Mouse (Mus musculus) MEL (cell line): ENCODE data around the gene Trim27. TPM values are rescaled to one million over a fixed set of nuclear protein-coding genes. Genes with fewer than 3 reads are reported as not detected.

Experiments used
- DNase-seq: peaks from one replicate; pipeline ENCODE4 v3.0.0; 2011; ENCODE audit warnings: low read depth, low spot score
- H3K27ac ChIP-seq: 2 replicates; pipeline ENCODE4 v1.5.1; 2012; ENCODE audit warnings: low read depth, mild to moderate bottlenecking, control low read depth, low read length, moderate library complexity; ENCODE audit not compliant: control insufficient read depth
- H3K27me3 ChIP-seq, 2 experiments: fragments of 150-350 bp in 1 of 2; sonication (generic) in 1 of 2; 2 replicates each; pipeline ENCODE4 v1.6.1; 2012; ENCODE audit warnings: low read length in 2 of 2, mild to moderate bottlenecking in 2 of 2, improper control_type of control experiment in 1 of 2, moderate library complexity in 1 of 2; ENCODE audit not compliant: insufficient read depth in 2 of 2, control insufficient read depth in 1 of 2
- H3K36me3 ChIP-seq, 2 experiments: 2 replicates each; pipeline ENCODE4 v1.6.1; 2012 to 2014; ENCODE audit warnings: low read length in 2 of 2, improper control_type of control experiment in 1 of 2, inconsistent platforms in 1 of 2, mild to moderate bottlenecking in 1 of 2; ENCODE audit not compliant: insufficient read depth in 2 of 2, control insufficient read depth in 1 of 2
- H3K4me1 ChIP-seq, 2 experiments: fragments of 150-350 bp in 1 of 2; sonication (generic) in 1 of 2; 2 replicates each; pipeline ENCODE4 v1.6.1; 2012; ENCODE audit warnings: low read length in 2 of 2, improper control_type of control experiment in 1 of 2, mild to moderate bottlenecking in 1 of 2; ENCODE audit not compliant: insufficient read depth in 2 of 2, control insufficient read depth in 1 of 2
- H3K4me3 ChIP-seq, 2 experiments: fragments of 150-350 bp in 1 of 2; sonication (generic) in 1 of 2; 2 replicates each; pipeline ENCODE4 v1.5.1; 2012; ENCODE audit warnings: low read depth in 2 of 2, low read length in 2 of 2, mild to moderate bottlenecking in 2 of 2, moderate library complexity in 2 of 2, control low read depth in 1 of 2, improper control_type of control experiment in 1 of 2; ENCODE audit not compliant: control insufficient read depth in 1 of 2, insufficient read depth in 1 of 2
- H3K79me2 ChIP-seq: 2 replicates; pipeline ENCODE4 v1.6.1; 2012; ENCODE audit warnings: mild to moderate bottlenecking, low read length, moderate library complexity; ENCODE audit not compliant: control insufficient read depth, poor library complexity, insufficient read depth
- H3K9ac ChIP-seq: 2 replicates; pipeline ENCODE4 v1.6.1; 2012; ENCODE audit warnings: low read depth, mild to moderate bottlenecking, control low read depth, low read length, moderate library complexity; ENCODE audit not compliant: control insufficient read depth, poor library complexity, severe bottlenecking
- H3K9me3 ChIP-seq: fragments of 150-350 bp; sonication (generic); replicated peaks from 2 replicates; pipeline ENCODE4 v1.6.1; 2012; ENCODE audit warnings: mild to moderate bottlenecking, low read length, improper control_type of control experiment, moderate library complexity; ENCODE audit not compliant: insufficient read depth
- CHD1 ChIP-seq: IDR thresholded peaks from 2 replicates; pipeline ENCODE4 v1.6.1; 2012; ENCODE audit warnings: low read depth, mild to moderate bottlenecking, inconsistent platforms, low read length, improper control_type of control experiment
- ELF1 ChIP-seq: IDR thresholded peaks from 2 replicates; pipeline ENCODE4 v1.6.1; 2014; ENCODE audit warnings: low read depth, mild to moderate bottlenecking, inconsistent platforms, low read length, improper control_type of control experiment, moderate library complexity
- ETS1 ChIP-seq: IDR thresholded peaks from 2 replicates; pipeline ENCODE4 v1.6.1; 2012; ENCODE audit warnings: low read depth, mild to moderate bottlenecking, inconsistent platforms, low read length, improper control_type of control experiment, moderate library complexity
- GATA1 ChIP-seq: IDR thresholded peaks from 2 replicates; pipeline ENCODE4 v1.6.1; 2011; ENCODE audit warnings: low read depth, low read length, improper control_type of control experiment
- KAT2A ChIP-seq: conservative IDR thresholded peaks from 2 replicates; pipeline ENCODE4 v1.6.1; 2012; ENCODE audit warnings: low read depth, low read length, improper control_type of control experiment, inconsistent platforms
- MAZ ChIP-seq: IDR thresholded peaks from 2 replicates; pipeline ENCODE4 v1.6.1; 2012; ENCODE audit warnings: low read depth, mild to moderate bottlenecking, inconsistent platforms, low read length, improper control_type of control experiment
- MEF2A ChIP-seq: IDR thresholded peaks from 2 replicates; pipeline ENCODE4 v1.6.1; 2014; ENCODE audit warnings: low read depth, mild to moderate bottlenecking, inconsistent platforms, low read length, improper control_type of control experiment; ENCODE audit not compliant: poor library complexity, insufficient replicate concordance, severe bottlenecking; ENCODE audit errors: extremely low read depth
- MYB ChIP-seq: IDR thresholded peaks from 2 replicates; pipeline ENCODE4 v1.6.1; 2011; ENCODE audit warnings: mild to moderate bottlenecking, low read depth, low read length, improper control_type of control experiment
- MYC ChIP-seq: IDR thresholded peaks from 2 replicates; pipeline ENCODE4 v1.6.1; 2011; ENCODE audit warnings: low read depth, mild to moderate bottlenecking, low read length, improper control_type of control experiment, moderate library complexity
- NRF1 ChIP-seq: IDR thresholded peaks from 2 replicates; pipeline ENCODE4 v1.6.1; 2014; ENCODE audit warnings: low read depth, mild to moderate bottlenecking, inconsistent platforms, low read length, improper control_type of control experiment, moderate library complexity; ENCODE audit not compliant: poor library complexity, insufficient read depth, severe bottlenecking
- POLR2AphosphoS2 ChIP-seq: IDR thresholded peaks from 2 replicates; pipeline ENCODE4 v1.6.1; 2011; ENCODE audit warnings: low read length, improper control_type of control experiment
- POLR2AphosphoS5 ChIP-seq: IDR thresholded peaks from 2 replicates; pipeline ENCODE4 v1.6.1; 2012; ENCODE audit warnings: low read depth, borderline replicate concordance, mild to moderate bottlenecking, inconsistent platforms, low read length, moderate library complexity, mixed read lengths
- RAD21 ChIP-seq: IDR thresholded peaks from 2 replicates; pipeline ENCODE4 v1.6.1; 2011; ENCODE audit warnings: mild to moderate bottlenecking, low read depth, low read length, improper control_type of control experiment
- RCOR1 ChIP-seq: IDR thresholded peaks from 2 replicates; pipeline ENCODE4 v1.6.1; 2012; ENCODE audit warnings: low read depth, mild to moderate bottlenecking, inconsistent platforms, low read length, improper control_type of control experiment
- SMC3 ChIP-seq: IDR thresholded peaks from 2 replicates; pipeline ENCODE4 v1.6.1; 2011; ENCODE audit warnings: low read depth, low read length, improper control_type of control experiment
- UBTF ChIP-seq: IDR thresholded peaks from 2 replicates; pipeline ENCODE4 v1.6.1; 2012; ENCODE audit warnings: low read depth, mild to moderate bottlenecking, inconsistent platforms, low read length, improper control_type of control experiment, moderate library complexity, borderline replicate concordance; ENCODE audit not compliant: insufficient read depth
- USF1 ChIP-seq: IDR thresholded peaks from 2 replicates; pipeline ENCODE4 v1.6.1; 2014; ENCODE audit warnings: low read depth, mild to moderate bottlenecking, inconsistent platforms, low read length, improper control_type of control experiment, moderate library complexity
- ZKSCAN1 ChIP-seq: IDR thresholded peaks from 2 replicates; pipeline ENCODE4 v1.6.1; 2012; ENCODE audit warnings: low read depth, mild to moderate bottlenecking, inconsistent platforms, low read length, improper control_type of control experiment, moderate library complexity
- ZNF384 ChIP-seq: IDR thresholded peaks from 2 replicates; pipeline ENCODE4 v1.6.1; 2012; ENCODE audit warnings: low read depth, mild to moderate bottlenecking, inconsistent platforms, low read length, improper control_type of control experiment
- polyA plus RNA-seq, 2 experiments: library from polyadenylated mRNA; stranded (reverse) in 1 of 2; unstranded in 1 of 2; fragments of >175 nt in 1 of 2; fragments of >200 nt in 1 of 2; gene quantifications; 2 replicates each; pipeline versions ENCODE4 v1.2.1 to v1.2.4; 2012; ENCODE audit warnings: low replicate concordance in 2 of 2, low read depth in 1 of 2; ENCODE audit not compliant: insufficient read length in 2 of 2, insufficient read depth in 1 of 2, missing spikeins in 1 of 2
- total RNA-seq: library from RNA; depleted of rRNA; stranded (reverse); fragments of 300-350 nt; gene quantifications from 2 replicates; pipeline ENCODE4 v1.2.3, GENCODE M21; 2012

Gene Trim27
- total and polyA plus RNA-seq, 3 experiments = 258 to 339 (median 311) TPM

GRCm38 (mm10) chr13:21169121-21169656, 10.1 kb upstream of the Trim27 start:
- peaks cover 0 to 4% of the 10 kb centered on the region in 2 experiments; a peak in 1 of 4 replicates for H3K4me1 ChIP-seq
- DNase-seq = peak; percentile 75
- no peaks in the 10 kb centered on the region for H3K9me3 ChIP-seq
- TF ChIP-seq POLR2AphosphoS2 (no peak), MYB (no peak), MYC (no peak), ETS1 (no peak), MEF2A (no peak), ZKSCAN1 (no peak), UBTF (no peak), CHD1 (no peak), NRF1 (no peak), POLR2AphosphoS5 (no peak), SMC3 (no peak), RAD21 (no peak), KAT2A (no peak), USF1 (no peak), RCOR1 (no peak), ELF1 (no peak), ZNF384 (no peak), MAZ (no peak)
- H3K27me3 ChIP-seq = no peaks in the 10 kb centered on the region
- H3K79me2 ChIP-seq = no peaks in the 10 kb centered on the region
- H3K9ac ChIP-seq = peak overlapping the region; percentile 63
- peaks cover 0 to 7% of the 10 kb centered on the region in 2 experiments; a peak in 2 of 4 replicates for H3K36me3 ChIP-seq
- H3K27ac ChIP-seq = peak overlapping the region; percentile 22; the same call in 1 of the 2 replicates
- peak overlapping the region; percentile 69 to 76 for H3K4me3 ChIP-seq

GRCm38 (mm10) chr13:21169657-21170430, 9.4 kb upstream of the Trim27 start:
- peak overlapping the region; percentile 33; the same call in 1 of the 2 replicates for H3K27ac ChIP-seq
- no peaks in the 10 kb centered on the region for H3K27me3 ChIP-seq
- TF ChIP-seq GATA1 (peak; percentile 32; the same call in 1 of the 2 replicates), POLR2AphosphoS2 (no peak)
- H3K9ac ChIP-seq = peak overlapping the region; percentile 50
- peaks cover 0 to 7% of the 10 kb centered on the region in 2 experiments; a peak in 2 of 4 replicates for H3K4me1 ChIP-seq
- H3K9me3 ChIP-seq = no peaks in the 10 kb centered on the region
- peak; percentile 95 for DNase-seq
- peak overlapping the region; percentile 74 to 76 for H3K4me3 ChIP-seq
- peaks cover 0 to 13% of the 10 kb centered on the region in 2 experiments; a peak in 2 of 4 replicates for H3K36me3 ChIP-seq
- H3K79me2 ChIP-seq = no peaks in the 10 kb centered on the region
